Mouse (Mus musculus): Measurements from ENCODE around the gene Mpp3. TPM values are rescaled to one million over a fixed set of nuclear protein-coding genes. Genes with fewer than 3 reads are reported as not detected.

Gene Mpp3
- 9.0 and 14.8 TPM in 2 replicates for total RNA-seq (2021)
- long read RNA-seq, experiment 1, partial matches to known transcripts = 2 of 9 reads
- long read RNA-seq, experiment 1, other reads (novel, unspliced or antisense) = 2 of 9 reads
- long read RNA-seq, experiment 2, transcript Mpp3-201 (19 exons, 2,848 nt) = major isoform, 8 of 11 reads
- long read RNA-seq, experiment 2, partial matches to known transcripts = 2 of 11 reads
- long read RNA-seq, experiment 2, other reads (novel, unspliced or antisense) = 1 of 11 reads

DNA sequence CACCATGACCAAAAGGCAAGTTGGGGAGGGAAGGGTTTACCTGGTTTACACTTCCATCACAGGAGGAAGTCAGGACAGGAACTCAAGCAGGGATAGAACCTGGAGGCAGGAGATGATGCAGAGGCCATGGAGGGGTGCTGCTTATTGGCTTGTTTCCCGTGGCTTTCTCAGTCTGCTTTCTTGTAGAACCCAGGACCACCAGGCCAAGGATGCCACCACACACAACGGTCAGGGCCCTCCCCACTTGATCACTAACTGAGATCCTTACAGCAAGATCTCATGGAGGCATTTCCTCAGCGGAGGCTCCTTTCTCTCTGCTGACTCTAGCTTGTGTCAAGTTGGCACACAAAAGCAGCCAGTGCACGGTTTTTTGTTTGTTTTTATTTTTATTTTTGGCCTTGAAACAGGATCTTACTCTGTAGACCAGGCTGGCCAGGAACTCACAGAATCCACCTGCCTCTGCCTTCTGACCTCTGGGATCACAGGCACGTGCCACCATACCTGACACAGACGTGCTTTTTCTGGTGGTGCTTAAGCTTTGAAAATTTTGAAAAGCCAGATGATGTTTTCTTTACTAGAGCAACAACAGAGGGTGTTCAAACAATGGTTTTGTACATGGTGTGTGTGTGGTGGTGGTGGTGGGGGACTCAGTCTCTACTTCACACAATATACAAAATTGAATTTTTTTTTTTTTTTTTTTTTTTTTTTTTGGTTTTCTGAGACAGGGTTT is at the start of gene Mpp3:
TSS of gene Mpp3 (minus strand) at position 375 of the 730 bp plus-strand sequence.
- DNase-seq = no peak

DNA sequence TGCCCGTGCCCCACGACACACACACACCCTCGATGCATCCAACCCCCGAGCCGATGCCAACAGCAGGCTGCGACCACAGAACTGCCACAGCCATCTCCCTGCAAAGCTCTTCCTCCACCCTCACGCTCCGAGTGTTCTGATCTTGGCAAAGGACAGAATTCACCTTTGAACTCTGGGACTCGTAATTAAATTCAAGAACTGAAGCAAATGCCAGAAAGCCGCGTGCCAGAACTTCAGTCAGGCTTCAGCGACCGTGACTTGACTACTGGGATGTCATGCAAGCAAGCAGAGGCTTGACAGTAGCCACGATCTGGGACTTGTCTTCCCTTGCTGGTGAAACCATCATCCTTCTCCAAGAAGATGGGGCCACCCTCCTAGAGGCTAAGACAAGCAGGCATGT is 45.5 kb upstream of the Mpp3 start:
- no peak for DNase-seq

DNA sequence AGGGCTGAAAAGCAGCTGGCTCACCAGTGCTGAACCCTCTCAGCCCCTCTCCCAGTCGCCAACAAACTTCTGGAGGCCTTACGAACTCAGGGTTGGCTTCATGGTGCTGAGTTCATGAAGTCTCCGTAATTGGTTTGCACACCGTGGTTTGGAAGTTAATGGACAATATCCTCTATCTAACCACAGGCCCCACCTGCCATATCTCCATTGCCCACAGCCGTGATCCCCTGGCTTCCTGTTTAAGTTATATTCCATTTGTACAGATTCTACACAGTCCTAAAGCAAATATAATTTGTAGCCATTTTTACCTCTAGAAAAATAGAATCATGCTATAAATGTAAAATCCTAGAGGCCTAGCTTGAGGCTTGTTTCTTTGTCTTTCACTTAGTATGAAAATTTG is 44.5 kb upstream of the Mpp3 start:
- DNase-seq = no peak

DNA sequence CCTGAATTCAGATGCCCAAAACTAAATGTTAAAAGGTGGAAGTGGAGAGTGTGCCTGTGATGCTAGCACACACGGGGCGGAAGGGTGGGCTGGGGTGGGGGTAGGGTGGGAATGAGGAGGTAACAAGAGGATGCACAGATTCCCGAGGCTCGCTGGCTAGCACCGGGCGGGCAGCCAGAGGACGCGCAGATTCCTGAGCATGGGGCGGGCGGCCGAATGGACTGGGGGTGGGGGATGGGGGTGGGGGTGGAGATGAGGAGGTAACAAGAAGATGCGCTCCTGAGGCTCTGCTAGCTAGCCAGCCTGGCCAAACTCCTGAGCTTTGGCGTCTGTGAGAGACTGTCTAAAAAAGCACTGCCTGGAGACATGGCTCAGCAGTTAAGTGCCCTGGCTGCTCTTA is 42.2 kb upstream of the Mpp3 start:
- DNase-seq = no peak

DNA sequence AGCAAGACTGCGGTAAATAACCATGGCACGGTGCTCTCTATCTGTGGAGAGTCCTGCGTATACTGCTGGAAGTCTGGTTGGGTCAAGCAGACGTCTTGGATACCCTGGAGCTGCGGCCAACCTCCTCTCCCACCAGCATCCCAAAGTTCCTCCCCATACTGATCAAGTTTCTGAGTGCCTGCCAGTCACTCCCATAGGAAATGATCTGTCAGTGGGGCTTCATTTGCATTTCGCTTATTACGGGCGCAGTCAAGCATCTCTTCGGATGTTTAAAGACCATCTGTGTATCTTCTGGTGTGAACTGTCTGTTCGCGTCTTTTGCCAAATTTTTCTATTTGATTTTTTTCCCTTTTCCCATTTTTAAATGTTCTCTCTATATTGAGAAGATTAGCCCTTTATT is 41.4 kb upstream of the Mpp3 start:
- DNase-seq = no peak

GRCm38 (mm10) chr11:102068969-102069368 is 40.7 kb upstream of the Mpp3 start:
- DNase-seq = no peak

- DNase-seq = no peak
These were observed 34.8 kb upstream of the Mpp3 start for GRCm38 (mm10) chr11:102063076-102063475.

DNA sequence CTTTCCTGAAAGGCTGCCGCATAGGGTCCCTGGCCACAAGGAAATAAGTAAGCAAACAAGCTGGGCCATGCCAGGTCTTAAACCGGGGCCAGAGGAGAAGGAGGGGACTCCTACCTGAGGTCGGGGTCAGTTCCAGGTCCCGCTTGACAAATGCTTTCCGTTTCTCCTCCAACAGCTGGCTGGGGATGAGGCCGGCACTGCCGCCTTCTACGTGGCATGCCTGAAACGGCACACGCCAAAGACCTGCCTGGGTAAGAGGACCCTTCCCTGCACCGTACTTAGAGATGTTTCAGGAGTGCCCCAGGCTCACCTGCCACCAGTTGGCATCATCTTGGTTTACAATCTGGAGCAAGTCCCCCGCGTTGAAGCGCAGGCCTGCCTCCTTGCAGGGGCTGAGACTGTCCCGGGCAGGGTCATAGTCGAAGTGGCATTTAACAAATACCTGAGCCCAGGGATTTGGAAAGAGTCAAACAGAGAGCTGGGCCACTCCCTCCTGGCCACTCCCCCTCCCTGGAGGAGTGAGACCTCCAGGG is 33.7 kb upstream of the Mpp3 start:
- no peak for DNase-seq

DNA sequence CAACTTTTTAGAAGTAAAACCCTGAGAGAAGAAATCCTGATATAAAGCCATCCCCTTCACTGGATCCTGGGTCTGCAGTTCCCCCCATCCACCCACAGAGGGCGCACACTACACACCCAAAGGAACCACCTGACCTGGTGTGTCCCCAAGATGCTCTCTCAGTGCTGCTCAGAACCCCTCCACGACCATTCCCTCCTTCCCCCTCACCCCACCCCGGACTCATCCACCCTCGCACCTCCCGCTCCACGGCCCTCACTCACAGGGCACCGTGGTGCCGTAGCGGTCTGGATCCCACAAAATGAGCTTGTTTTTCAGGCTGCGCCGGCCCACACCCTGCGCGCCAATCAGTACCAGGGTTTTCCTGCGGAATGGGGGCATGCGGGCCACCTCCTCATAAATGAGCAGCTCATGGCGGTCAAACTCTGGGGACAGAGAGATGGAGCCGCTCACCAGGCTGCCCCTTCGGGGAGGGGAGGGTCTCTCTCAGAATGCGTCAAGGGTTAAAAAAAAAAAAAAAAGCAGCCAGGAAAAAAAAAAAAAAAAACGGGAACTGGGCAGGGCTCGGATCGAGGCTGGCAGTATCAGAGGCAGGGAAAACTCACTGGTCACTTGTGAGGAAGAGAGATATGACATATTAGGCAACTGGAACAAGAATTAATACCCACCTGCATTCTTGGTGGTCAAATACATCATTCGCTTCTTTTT is 33.1 kb upstream of the Mpp3 start:
- DNase-seq = peak; percentile 86

DNA sequence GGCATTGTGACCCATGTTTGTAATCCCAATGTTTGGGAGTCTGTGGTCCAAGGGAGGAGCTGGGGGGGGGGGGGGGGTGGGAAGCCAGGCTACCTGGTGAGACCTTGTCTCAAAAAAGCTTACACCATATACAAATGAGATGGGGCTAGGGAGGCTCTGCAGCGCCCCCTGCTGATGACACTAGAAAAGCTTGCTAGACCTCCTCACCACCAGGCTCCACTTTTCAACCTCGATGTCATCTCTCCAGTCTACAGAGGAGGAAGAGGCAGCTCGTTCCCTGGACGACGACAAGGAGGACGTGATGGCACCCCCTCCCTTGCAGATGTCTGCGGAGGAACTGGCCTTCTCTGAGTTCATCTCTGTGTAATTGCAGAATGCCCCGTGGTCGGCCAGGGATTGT is 25.6 kb upstream of the Mpp3 start:
- DNase-seq = peak; percentile 76

DNA sequence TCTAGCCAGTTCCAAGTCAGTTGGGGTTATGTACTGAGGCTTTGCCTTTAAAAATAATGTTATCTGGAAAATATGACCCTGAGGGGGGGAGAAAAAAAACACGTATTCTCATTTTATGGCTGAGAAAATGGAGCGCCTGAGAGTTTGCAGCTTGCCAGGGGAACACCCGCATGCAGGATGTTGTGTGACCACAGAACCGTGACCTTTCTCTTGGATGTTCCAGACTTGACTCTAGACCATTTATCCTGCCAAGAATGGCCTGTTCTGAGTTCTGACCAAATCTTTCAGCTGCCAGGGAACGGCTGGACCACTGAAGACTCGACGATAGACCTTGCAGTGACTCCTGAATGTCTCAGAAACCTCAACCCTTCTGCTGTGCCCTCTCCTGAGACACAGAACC is 24.9 kb upstream of the Mpp3 start:
- DNase-seq = peak; percentile 53

- DNase-seq = no peak
These were observed 24.4 kb upstream of the Mpp3 start for GRCm38 (mm10) chr11:102052697-102053096.

DNA sequence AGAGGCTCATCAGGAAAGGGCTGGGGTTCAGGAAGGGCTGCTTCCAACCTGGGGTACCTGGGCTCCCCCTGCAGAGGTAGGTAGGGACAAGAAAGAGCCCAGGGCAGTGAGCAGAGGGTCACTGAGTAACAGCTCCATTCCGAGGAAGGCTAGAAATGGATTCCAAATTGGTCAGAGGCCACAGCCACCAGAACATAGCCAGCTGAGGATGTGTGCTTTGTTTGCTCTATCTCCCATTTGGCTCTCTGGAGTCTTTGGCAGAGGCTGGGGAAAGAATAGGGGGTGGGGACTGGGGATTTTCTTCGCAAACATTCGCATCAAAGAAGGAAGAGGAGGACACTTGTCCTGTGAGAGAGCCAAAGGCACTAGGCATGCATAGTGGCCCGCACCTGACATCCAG is 23.7 kb upstream of the Mpp3 start:
- DNase-seq = peak; percentile 59

DNA sequence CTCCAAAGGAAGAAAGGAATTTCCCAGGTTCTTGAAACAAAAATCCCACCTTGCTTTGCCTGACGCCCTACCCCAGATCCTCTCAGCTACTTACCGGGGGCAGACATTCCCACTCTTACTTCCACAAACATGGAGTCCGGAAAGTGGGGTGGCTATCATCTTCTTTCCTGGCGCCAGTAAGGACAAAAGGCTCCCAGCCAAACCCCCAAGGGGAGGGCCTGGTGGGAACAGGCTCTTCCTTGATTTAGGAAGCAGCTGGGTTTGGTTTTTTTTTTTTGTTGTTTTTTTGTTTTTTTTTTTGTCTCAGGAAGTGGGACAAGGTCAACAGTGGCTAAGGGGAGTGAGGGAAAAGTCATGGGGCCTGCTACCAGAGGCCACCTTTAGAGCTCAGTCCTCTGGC is 23.3 kb upstream of the Mpp3 start:
- peak; percentile 76 for DNase-seq

DNA sequence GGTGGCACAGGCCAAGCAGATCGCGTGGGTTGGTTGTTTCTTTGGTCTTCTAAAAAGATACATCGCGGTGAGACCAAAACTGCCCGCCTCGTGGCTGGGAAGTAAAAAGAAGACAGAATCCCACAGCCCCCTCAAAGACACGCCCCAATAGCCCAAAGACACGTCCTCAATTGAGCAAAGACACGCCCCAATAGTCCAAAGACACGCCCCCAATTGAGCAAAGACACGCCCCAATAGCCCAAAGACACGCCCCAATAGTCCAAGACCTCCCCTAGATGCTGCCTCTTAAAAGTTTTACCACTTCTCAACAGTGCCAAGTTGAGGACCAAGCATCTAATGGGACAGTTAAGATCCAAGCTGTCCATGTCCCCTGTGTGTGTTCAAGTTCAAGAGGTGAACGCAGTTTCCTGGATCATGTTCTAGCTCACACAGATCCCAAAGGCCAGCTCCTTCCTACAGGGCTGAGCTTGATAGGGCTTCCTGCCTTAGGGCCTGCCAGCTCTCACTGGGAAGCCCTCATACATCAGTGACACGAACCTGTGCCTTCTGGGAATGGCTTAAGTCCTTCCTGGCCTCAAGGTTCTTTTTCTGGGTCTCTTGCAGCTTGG is 21.7 kb upstream of the Mpp3 start:
- DNase-seq = no peak

DNA sequence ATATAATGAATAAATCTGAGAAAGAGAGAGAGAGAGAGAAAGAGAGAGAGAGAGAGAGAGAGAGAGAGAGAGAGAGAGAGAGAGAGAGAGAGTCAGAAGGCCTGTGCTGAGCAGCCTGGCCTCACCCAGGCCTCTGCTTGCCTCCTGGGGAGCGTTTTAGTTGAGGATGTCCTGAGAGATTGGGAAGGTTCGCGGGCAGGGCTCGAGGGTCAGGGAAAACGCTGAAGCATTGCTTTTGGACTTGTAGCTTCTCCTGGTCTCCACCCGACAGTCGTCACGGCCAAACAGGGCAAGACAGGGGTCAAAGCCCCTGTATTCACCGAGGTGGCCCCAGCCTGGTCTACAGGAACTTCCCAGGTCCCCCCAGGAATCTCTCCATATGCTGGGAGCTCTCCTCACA is 18.3 kb upstream of the Mpp3 start:
- DNase-seq = no peak

DNA sequence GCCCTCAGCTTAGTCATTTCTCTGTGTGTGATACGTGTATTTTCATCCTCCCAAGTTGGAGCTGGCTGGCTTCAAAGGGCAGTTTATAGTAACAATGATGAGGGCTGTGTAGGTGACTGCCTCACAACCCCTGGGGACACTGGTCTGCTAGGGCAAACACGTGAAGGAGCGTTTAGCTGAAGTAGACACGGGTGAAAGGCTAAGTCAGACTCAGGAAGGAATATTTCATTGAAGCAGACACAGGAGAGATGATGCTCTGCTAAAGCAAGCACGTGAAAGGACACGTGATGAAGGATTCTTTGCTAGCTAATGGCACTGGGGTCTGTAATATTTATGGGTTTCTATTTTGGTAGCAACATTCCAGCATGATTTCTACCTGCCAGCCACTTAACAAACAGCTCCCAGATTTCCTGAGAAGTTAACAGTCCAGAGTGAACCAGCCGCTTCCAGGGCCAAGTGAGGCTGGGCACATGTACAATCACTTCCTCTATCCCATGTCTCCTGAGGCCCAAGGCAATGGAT is 16.5 kb upstream of the Mpp3 start:
- DNase-seq = no peak

- DNase-seq = no peak
These were observed 15.1 kb upstream of the Mpp3 start for GRCm38 (mm10) chr11:102043381-102043780.

DNA sequence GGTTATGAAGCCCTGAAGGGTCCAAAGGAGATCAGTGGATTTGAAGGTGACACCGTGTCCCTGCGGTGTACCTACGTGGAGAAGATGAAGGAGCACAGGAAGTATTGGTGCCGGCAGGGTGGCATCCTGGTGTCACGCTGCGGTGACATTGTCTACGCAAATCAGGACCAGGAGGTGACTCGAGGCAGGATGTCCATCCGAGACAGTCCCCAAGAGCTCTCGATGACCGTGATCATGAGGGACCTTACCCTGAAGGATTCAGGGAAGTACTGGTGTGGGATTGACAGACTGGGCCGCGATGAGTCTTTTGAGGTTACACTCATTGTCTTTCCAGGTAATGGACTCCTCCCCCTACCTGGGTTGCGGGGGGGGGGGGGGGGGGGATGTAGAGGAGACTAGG is 14.7 kb upstream of the Mpp3 start:
- no peak for DNase-seq

DNA sequence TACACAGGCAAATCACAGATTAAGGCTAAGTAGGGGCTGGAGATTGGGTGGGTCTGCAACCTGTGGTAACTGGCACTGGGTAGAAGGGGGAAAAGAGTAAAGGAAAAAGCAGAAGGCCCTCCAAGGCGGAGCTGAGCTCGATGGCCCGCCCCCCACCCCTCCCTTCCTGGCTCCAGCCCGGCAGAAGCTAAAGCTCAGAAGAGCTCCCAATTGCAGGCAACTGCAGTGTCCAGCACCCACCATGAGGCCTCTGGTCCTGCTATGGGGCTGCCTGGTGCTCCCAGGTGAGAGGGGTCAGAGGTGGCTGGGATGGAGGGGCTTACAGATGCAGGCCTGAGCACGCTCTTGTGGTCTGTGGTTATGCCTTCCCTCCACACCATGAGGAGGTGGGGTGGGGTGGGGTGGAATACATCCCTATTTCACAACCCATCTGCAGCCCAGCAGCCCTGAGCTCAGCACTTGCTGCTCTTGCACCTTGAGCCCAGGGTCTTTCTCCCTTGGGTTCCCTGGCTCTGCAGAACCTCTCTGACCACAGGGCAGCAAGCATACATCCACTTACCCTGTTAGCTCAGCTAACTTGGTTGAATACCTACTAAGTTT is 13.2 kb upstream of the Mpp3 start, which contains the start of gene Cd300lg:
TSS of gene Cd300lg (plus strand) at position 160 of the 600 bp plus-strand sequence.
- DNase-seq = no peak

DNA sequence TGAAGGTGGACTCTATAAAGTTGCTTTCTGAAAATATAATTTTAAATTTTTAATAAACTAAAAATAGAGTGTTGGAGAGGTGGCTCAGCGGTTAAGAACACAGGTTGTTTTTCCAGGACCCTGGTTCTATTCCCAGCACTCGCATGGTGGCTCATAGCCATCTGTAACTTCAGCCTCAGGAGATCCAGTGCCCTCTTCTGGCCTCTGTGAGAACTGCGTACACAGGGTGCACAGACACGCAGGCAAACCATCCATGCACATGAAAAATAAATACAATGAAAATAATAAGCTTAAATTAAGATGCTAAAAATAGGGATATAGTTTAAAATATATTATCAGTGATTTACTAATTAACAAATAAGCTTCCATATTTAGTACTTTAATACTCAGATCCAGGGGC is 12.4 kb upstream of the Mpp3 start:
- no peak for DNase-seq

- DNase-seq = peak; percentile 92
These were observed 11.9 kb upstream of the Mpp3 start for GRCm38 (mm10) chr11:102040138-102040524.

Data from adrenal gland, postnatal 14 days (tissue).